Mouse (Mus musculus) left cerebral cortex, adult 18-20 months (tissue): ENCODE measurements at regions not wholly inside any gene's neighbourhood (a gene's known extent, or its start where the extent isn't known, plus 50 kb on each side); places are given as distances from the start of the nearest gene placed in this dataset.

ENCODE experiments used
- DNase-seq, 2 experiments: peaks; one replicate each; pipeline ENCODE4 v3.0.0; 2021 to 2022; ENCODE audit warnings: low spot score in 2 of 2, mixed read lengths in 1 of 2

DNA sequence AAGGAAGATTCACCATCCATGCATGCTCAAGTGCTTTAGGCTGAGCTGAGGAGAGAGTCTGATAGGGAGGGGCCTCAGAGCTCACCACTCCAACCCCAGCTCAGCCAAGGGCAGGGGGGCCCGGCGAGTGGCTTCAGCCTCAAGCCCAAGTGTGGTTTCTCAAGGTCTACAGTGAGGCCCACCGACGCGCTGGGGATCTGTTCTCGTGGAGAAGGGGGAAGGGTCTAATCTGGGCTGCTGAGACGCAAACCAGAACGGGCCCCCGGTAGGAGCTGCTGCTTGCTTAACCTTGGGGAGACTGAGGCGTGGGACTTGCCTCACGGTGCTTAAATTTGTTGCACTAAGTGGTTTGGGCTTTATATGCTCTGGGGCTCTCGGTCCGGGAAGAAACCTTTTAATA, 70.9 kb downstream of the Asb1 start:
- no peak for DNase-seq

DNA sequence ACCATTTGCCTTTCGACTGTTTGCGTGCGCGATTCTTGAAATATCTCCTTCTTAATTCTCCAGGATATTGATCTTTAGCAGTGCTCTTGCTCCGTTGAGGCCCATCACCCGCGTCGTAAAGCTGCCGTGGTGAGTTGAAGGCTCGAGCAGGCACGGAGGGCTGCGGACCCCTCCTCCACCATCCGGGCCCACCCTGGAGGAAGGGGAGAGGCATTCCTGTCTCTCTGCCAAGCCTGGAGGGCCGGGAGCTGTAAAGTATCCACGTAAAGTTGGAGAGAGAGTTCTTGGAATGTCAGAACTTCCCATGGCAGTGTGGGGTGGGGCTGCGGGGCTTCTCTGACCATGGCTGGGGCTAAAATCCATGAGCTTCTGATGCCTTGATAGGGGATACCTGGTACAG, 71.3 kb downstream of the Asb1 start:
- DNase-seq = no peak

DNA sequence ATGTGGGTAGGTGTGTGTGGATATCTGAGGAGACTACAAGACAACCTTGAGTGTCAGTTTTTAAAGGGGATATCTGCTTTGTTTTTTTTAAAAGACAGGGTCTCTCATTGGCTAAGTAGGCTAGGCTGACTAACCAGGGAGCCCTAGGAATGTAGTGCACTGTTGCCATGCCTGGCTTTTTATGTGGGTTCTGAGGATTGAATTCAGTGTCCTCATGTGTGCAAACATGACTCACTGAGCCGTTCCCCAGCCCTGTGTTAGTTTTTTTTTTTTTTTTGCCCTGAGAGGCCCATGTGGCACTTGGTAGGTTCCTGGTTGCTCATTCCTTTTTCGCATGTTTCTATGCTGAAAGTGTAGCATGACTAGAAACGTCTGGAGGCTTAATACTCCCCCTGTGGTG, 72.6 kb downstream of the Asb1 start:
- DNase-seq = no peak

DNA sequence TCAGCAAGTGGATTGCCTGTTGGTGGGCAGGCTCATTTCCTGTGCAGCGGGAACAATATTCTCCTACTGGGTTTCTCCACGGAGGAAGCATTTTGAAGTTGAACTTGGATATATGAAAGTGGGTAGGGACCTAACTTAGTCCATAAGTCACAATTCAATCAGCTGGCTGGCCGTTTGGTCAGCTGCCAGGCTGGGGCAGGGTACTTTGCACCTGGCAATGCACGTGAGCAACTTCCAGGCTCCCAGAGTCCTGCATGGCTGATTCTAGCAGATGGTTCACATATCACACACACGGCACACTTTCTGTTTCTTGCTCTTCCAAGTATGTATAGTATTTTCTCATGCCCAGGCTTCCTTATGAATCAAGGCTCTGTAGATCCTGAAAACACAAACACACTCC, 75.1 kb downstream of the Asb1 start:
- no peak for DNase-seq

DNA sequence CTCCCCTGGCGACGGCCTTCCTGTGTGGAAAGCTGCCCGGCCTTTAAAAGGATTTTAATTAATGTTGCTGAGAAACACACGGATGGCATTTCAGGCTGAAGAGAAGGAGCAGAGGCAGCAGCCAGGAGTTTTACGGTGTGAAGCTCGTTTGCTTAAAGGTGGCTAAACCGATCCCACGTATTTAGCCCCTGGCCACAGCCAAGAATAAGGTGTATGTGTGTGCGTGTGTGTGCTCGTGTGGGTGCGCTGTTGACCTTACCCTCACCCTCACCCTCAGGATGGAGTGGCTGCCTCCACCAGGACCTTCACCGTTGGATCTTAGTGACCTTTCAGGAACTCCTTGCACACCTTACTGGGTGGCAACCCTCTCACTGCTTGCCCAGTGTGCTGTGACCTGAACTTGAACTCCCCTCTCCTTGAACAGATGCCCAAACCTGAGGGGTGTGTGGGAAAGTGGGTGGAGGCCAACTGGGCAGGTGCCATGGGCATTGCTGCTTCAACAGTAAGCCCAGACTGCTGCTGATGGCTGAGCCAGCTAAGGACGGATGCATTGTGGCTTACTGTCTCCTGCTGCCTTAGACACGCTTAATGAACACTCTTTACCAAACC, 78.3 kb downstream of the Asb1 start:
- no peak for DNase-seq

DNA sequence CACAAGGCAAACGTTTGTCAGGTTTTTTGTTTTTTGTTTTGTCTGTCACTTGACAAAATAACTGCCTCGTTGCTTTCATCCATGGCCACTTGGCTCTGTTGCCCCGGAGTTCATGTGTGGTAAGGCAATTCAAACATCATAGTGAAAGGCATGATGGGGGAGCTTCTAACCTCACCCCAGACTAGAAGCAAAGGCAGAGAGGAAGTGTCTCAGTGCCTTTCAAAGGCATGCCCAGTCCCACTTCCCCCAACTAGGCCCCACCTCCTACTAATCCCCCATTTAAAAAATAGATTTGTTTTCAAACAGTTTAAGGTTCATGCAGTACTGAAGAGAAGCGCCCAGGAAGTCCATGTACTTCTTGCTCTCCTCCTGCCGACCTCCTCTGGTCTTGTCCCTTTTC, 80.8 kb downstream of the Asb1 start:
- no peak for DNase-seq

DNA sequence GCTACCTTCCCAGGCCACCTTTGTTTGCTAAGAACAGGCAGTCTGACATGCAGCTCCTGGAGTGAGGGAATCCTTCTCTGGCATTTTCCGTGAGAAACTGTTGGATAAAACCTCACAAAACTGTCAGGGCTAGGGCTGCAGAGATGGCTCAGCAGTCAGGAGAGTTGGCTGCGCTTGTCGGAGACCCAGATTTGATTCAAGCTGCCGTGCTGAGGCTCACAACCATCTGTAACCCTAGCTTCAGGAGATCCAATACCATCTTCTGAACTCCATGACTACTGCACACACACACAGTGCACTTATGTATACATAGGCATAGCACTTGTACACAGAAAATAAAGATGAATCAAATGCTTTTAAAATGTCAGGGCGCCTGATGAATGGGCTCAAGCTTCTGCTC, 82.5 kb downstream of the Asb1 start:
- no peak for DNase-seq

DNA sequence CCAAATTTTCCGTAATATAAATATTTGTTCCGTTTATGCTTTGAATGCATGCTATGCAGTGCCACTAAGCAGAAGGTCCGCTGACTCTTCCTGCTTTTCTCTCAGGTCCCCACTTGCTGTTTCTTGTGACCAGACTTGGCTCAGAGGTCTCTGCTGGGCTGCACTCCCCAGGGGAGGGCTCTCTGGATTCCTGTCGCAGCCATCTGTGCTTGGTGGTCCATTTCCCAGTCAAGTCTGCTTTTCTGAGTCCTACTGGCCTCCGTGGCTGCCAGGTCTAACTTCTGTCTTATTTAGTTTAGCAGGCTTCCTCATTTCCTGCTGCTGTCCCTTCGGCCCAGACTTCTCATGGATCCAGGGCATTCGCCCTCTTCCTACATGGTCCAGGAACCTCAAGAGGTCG, 83.7 kb downstream of the Asb1 start:
- no peak for DNase-seq

DNA sequence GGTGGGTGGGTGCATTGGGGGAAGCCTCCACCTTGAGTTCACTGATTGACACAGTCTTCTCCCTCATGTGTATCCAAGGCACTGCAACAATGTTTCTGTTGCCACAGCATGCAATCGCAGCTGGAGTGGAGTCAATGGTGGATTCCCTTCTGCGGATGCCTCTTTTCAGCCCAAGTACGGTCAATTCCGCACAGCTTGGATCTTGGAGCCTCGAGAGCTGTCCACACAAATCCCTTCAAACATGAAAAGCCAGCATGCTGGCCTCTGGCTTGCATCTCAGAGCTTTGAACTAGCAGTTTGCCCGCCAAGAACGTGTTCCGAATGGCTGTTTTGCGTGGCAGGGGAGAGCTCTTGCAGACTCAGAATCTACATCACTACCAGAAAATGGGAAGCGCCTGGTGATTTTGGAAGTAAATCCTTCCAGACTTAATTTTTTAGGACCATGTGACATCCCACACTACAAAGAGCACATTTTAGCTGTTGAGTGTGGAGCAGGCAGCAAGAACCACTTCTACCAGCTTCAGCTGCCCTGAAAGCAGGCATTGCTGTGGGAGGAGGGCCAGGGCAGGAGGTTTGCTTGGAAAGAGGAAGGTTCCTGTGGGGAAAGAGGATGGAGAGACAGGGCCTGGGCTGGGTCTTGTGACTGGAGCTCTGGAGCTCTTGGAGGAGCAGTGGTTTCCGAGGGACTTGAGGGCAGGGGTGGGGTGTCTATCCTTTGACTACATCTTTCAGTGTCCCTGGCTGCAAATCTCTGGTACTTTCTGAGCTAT, 84.4 kb downstream of the Asb1 start:
- no peak for DNase-seq

DNA sequence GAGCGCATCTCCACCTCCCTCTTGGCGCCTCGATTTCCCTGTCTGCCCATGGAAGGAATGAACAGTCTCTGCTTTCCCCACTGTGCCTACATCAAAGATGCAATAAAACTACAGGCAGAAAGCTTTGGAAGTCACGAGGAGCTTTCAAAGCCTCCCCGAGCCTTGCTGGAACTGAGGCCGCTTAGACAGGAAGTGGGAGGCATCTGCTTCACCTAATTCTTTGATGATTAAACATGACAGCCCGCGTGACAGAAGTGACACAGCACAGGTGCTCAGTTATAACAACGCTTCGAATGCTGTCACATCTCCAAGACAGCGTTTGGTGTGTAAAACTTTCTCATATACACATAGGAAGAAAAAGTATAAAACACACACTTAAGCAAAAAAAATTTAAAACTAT, 85.7 kb downstream of the Asb1 start:
- no peak for DNase-seq

DNA sequence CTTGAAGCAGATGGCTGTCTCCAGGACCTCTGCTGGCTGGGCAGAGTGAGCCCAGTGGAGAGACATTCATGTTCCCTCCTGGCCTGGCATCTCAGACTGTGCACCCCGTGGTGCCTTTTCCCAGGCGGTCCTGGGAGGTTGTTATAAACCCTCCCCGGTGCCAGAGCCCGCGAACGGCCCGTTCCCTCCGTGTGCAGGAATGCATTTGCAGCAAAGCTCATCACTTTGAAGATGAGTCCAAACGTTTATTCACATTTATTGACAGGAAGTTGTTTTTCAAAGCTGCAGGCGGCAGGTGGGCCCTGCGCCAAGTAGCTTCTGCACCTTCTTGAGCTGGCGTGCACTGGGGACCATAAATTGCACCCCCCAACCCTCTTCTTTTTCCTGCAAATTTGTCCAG, 89.9 kb downstream of the Asb1 start:
- no peak for DNase-seq

DNA sequence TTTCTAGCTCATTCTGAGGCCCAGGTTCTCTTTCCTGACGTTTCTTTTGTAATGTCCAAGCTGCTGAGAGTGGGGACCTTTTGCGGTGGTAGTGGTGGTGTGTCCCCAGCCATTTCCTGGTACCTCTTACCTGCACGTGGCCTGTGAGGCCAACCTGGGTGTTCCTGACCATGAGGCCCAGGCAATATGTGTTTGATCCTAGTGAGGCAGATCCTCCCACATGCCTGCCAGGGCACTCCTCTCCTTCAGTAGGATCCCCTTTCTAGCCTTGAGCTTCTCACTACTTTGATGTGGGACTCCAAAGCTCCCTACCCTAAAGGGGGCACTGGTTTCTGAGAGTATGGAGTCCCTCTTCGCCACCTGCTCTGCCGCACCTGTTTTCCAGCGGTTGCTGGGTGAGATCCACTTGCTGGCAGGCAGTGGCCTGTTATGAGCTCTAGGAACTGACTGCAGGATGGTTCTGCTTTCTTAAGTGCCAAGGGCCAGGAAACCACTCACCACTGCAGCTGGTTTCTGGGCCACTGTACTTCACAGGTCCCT, 90.6 kb downstream of the Asb1 start:
- DNase-seq = no peak

DNA sequence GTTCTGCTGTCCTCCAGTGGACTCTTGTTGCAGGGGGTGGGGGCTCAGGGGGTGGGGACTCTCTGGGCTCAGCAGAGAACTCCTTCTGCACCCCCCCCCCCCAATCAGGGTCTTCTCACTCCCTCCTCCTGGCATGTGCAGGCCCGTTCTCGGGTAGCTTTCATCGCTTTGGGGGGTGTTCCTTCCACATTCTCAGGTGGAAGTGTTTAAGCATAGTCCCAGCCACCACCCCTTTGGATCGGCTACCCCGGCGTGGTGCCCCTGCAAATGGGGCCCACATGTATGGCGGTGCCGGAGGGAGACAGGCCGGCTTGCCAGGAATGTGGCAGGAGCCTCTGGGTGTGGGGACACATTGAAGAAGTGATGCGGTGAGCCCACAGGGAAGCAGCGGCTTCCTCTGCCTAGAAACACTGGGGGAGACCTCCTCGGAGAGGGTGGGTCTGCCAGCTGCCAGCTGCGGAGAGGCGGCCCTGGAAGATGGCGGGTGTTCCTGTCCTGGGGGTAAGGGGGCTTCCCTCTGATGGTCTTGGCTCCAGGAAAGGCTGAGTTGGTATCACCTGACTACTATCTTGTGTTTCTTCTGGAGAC, 92.7 kb downstream of the Asb1 start:
- no peak for DNase-seq

DNA sequence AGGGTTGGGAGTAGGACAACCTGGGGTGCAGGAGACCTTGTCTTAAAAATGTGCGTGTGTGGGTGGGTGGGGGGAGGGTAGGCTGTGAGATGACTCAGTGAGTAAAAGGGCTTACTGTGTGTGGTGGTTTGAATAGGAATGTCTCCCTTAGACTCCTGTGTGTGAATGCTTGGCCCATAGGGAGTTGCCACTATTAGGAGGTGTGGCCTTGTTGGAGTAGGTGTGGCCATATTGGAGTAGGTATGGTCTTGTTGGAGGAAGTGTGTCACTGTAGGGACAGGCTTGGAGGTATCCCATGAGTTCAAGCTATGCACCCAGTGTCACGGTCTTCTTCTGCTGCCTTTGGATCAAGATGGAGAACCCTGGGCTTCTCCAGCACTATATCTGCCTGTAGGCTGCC, 96.2 kb downstream of the Asb1 start:
- DNase-seq = no peak

DNA sequence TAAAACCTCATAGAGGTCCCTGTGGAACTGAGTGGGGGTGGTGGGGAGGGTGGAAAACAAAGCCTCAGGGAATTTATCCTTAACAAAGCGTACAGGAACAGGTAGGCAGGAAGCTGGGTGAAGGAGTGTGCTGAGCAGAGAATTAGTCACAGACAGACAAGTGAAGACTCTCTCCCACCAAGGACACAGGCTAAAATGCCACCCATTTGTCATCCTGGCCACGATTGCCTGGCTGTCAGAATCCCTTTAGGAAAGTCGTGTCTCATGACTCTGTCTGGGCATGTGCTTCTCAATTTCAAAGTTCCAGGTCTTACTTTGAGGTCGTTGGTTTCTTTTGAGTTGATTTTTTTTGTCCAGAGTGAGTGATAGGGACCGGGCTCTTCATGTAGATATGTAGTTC, 100.2 kb downstream of the Asb1 start:
- DNase-seq = no peak

DNA sequence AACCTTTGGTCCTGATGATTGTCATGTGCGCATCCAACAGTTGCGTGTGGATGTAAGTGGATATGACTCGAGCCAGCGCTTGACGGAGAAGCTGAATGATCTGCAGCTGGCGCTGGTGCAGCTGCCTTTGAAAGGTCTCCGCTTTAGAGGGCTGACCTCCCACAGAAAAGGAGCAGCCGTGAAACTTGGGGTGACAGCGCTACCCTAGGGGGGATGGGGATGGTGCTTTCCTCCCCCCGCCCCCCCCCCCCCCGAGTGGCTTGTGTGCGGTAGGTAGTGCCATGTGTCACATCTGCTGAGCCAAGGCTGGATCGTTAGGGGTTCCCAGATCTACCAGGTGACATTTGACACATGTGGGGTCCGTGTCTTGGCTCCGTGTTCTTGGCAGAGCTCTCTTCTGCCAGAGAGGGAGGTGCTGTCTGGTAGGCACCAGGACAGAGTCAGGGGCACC, 118.7 kb downstream of the Asb1 start:
- no peak for DNase-seq

DNA sequence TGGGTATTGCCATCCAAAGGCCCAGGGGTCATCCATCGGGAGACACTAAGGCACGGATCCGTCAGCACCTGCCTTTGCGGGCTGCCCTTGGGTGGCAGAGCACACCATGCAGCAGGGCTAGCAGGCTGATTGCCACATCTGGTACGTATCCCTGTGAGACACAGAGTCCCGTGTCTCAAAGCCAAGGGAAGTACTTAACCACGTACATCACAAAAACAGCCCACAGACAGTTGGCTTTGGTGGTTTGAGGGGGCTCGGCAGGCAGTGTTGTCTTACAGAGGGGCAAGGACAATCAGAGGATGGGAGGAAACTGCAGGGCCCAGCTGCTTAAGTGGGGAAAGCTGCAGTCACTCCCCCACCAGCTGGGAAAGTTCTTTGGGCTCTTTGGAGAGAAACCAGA, 119.1 kb downstream of the Asb1 start:
- DNase-seq = no peak

DNA sequence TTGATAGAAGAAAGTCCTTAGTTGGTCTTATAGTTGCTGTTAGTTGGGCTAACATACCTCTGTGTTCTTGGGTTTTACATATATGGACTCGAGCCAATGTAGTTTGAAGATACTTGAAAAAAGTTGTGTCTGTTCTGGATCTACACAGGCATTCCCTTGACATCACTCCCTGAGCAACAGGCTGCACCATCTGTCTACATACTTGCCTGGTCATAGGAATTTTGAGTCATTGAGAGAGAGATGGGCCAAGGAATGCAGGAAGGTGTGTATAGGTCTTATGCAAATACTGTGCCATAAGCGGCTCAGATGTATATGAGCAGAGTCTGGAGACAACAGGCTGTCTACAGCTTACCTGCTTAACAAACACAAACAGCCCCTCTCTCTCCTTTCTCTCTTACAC, 122.9 kb downstream of the Asb1 start:
- DNase-seq = no peak

DNA sequence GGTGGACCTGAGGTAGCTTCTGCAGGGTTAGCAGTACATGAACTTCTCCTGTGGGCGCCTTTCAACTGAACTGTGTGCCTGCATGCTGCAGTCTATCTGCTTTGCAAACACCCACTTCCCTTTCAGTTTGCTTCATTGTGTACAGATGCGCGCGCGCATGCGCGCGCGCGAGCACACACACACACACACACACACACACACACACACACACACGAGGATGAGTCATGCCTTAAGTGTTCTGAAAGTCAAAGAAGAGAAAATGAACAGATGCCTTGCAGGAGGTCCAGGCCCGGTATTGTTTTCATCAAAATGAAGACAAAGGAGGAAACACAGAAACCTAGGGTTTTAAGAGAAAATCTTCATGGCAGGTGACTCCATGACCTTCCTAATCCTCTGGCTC, 124.3 kb downstream of the Asb1 start:
- DNase-seq = peak; percentile 10 to 20

DNA sequence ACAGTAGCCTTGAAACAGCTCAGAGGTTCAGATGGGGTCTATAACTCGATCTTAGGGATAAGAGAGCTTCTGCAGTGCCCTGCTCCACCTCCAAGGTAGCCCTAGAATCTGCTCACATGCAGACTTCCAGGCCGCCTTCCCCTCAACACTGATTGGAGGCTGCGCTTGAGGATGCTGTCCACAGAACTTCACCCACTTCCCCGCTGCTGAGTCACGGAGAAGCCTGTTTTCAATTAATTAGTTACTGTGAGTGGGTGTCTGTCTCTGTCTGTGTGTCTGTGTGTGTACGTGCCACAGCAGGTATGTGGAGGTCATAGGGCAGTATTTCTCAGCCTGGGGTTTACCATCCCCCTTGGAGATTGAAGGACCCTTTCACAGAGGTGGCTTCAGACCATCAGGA, 128.2 kb downstream of the Asb1 start:
- peak in 1 of 2 experiments; percentile 12 for DNase-seq

DNA sequence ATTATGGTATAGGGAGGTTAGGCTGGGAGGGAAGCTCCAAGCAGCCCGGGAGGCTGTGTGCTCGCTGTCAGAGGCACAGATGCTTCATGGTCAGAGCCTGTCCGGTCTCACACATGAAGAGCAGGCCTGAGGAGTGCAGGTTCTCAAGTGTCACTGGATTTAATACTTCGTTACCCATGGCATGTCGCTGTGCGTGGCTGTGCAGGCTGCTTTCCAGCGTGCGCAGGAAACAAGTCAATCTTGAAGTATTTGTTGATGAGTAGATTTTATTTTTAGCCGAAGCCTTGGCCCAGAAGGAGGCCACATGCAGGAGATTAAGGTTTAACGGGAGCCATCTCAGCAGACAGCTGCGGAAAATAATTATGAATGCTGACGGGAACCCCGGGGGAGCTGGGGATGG, 130.3 kb upstream of the Twist2 start:
- no peak for DNase-seq

DNA sequence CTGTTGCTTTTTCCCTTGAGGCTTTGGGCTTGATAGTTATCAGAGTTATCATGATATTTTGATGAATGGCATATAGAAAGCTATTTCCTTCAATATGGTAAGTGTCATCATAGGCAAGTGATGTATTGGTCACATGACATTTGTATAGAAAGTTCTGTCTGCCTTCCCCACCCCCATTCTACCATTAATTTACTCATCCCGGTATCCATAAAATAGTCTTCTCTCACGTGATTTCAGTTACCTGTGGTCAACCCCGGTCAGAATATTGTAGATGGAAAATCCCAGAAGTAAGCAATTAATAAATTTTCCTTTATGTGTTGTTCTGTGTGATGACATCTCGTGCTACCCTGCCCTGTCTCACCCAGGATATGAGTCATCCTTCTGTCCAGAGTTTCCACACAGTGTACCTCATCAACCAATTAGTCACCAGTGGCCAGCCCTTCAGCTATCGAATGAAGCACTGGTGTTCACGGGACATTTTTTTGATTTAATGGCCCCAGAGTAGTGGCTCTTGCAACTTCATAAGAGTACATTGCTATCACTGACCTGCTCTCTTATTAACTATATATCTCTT, 127.1 kb upstream of the Twist2 start:
- DNase-seq = no peak
